ENCODE assay signal across 25 mouse cellular contexts in genomic region chr12:84856532-84856931, GRCm38 (mm10). TPM values are rescaled to one million over a fixed set of nuclear protein-coding genes. Genes with fewer than 3 reads are reported as not detected.
DNase-seq lines count a peak whose midpoint lies in the region; ATAC-seq and TF ChIP-seq lines count a peak whose summit lies in the region.
"Had no signal": no experiment of that assay in that cellular context is flagged by ENCODE, and none has a peak within 500 bp of the region (broad histone marks: within the 10 kb centered on the region; RNA-seq: fewer than 3 reads in every experiment).

No protein-coding gene starts in this region.

- H3K4me3 ChIP-seq in liver, embryonic 12.5 days = peak overlapping the region; percentile 31
- H3K4me3 ChIP-seq in liver, postnatal 0 days (ENCODE audit: low read depth, low read length) = no peak overlapping the region
- H3K4me3 ChIP-seq: embryonic facial prominence, embryonic 12.5 days; embryonic facial prominence, embryonic 15.5 days; forebrain, embryonic 10.5 days; forebrain, embryonic 13.5 days; heart, embryonic 13.5 days had no signal

- no peaks in the 10 kb centered on the region for H3K27me3 ChIP-seq in liver, embryonic 12.5 days (replicated peaks)
- H3K27me3 ChIP-seq in liver, postnatal 0 days (ENCODE audit: insufficient read depth, low read length) = no peaks in the 10 kb centered on the region
- H3K27me3 ChIP-seq: embryonic facial prominence, embryonic 12.5 days; embryonic facial prominence, embryonic 15.5 days; forebrain, embryonic 13.5 days had no signal

- peaks cover 79% of the 10 kb centered on the region for H3K4me1 ChIP-seq in liver, embryonic 12.5 days
- H3K4me1 ChIP-seq in liver, postnatal 0 days (ENCODE audit: insufficient read depth) = peaks cover 12% of the 10 kb centered on the region
- H3K4me1 ChIP-seq: forebrain, embryonic 13.5 days had no signal

- H3K36me3 ChIP-seq in liver, embryonic 12.5 days = no peaks in the 10 kb centered on the region
- H3K36me3 ChIP-seq in liver, postnatal 0 days (replicated peaks; ENCODE audit: insufficient read depth, low read length) = no peaks in the 10 kb centered on the region
- H3K36me3 ChIP-seq: embryonic facial prominence, embryonic 12.5 days; embryonic facial prominence, embryonic 15.5 days; forebrain, embryonic 10.5 days; heart, embryonic 13.5 days had no signal

- TF ChIP-seq CTCF in liver, postnatal 0 days (IDR thresholded peaks at IDR 0.05; ENCODE audit: low read depth) = no peak

- H3K4me2 ChIP-seq in liver, embryonic 12.5 days = peak overlapping the region; percentile 52
- no peak overlapping the region for H3K4me2 ChIP-seq in liver, postnatal 0 days (ENCODE audit: low read depth, low read length)
- H3K4me2 ChIP-seq: embryonic facial prominence, embryonic 12.5 days; embryonic facial prominence, embryonic 15.5 days; forebrain, embryonic 13.5 days; heart, embryonic 13.5 days; hindbrain, embryonic 14.5 days had no signal

- no peaks in the 10 kb centered on the region for H3K9me3 ChIP-seq in liver, embryonic 12.5 days (replicated peaks)
- no peaks in the 10 kb centered on the region for H3K9me3 ChIP-seq in liver, postnatal 0 days (ENCODE audit: low read length)
- H3K9me3 ChIP-seq: embryonic facial prominence, embryonic 12.5 days; embryonic facial prominence, embryonic 15.5 days; forebrain, embryonic 10.5 days; forebrain, embryonic 13.5 days; heart, embryonic 13.5 days had no signal

- peak; percentile 44 to 47 for DNase-seq in cerebellum, postnatal 10 days
- no peak for DNase-seq in cerebellum, adult 9-11 months
- DNase-seq in liver, postnatal 0 days = no peak
- DNase-seq in lung, adult 18-20 months = peak; percentile 50 to 64
- no peak for DNase-seq in lung, postnatal 14 days
- DNase-seq in lung, postnatal 36 days = peak; percentile 65
- no peak for DNase-seq in lung, postnatal 25 days (ENCODE audit: low spot score)
- DNase-seq: adrenal gland, adult 8-10 months; adrenal gland, postnatal 25 days; cerebellum, adult 11-12 months; cerebellum, adult 8-10 months; gastrocnemius, postnatal 25 days; heart, adult 18-20 months; heart, postnatal 14 days; heart, postnatal 4 days had no signal

- ATAC-seq in liver, embryonic 12.5 days = no peak
- ATAC-seq in liver, postnatal 0 days = no peak
- ATAC-seq: activated CD4-positive, CD25-positive, alpha-beta regulatory T cell, adult 4 months; forebrain, embryonic 13.5 days; forebrain, embryonic 16.5 days; hindbrain, postnatal 0 days had no signal

- no peak for TF ChIP-seq EP300 in liver, postnatal 0 days (IDR thresholded peaks at IDR 0.05; ENCODE audit: low read depth)

- H3K27ac ChIP-seq in liver, embryonic 12.5 days = peak overlapping the region; percentile 95
- H3K27ac ChIP-seq in liver, postnatal 0 days (ENCODE audit: low read depth) = no peak overlapping the region
- H3K27ac ChIP-seq: embryonic facial prominence, embryonic 12.5 days; embryonic facial prominence, embryonic 15.5 days; forebrain, embryonic 10.5 days; forebrain, embryonic 13.5 days; heart, embryonic 13.5 days; hindbrain, embryonic 14.5 days; hindbrain, postnatal 0 days had no signal

- 75% methylated on average over 8 of the region's 8 CpGs for WGBS in liver, embryonic 12.5 days (ENCODE audit: insufficient replicate concordance)
- WGBS in liver, postnatal 0 days (ENCODE audit: insufficient replicate concordance) = 72% methylated on average over 8 of the region's 8 CpGs

- H3K9ac ChIP-seq in liver, embryonic 12.5 days = peak overlapping the region; percentile 59
- H3K9ac ChIP-seq in liver, postnatal 0 days (replicated peaks) = no peak overlapping the region
- H3K9ac ChIP-seq: embryonic facial prominence, embryonic 12.5 days; embryonic facial prominence, embryonic 15.5 days; forebrain, embryonic 13.5 days; heart, embryonic 13.5 days; hindbrain, embryonic 14.5 days had no signal

RNA-seq across cellular contexts. Expression of gene Ltbp2, which starts 19.8 kb away (rescaled TPM):
- polyA plus RNA-seq in liver, embryonic 12.5 days (2016; fragmentation: Nextera tagmentation; extraction: Ambion mirVana) = 0.39 and 0.42 TPM in 2 replicates
- 0.31 and 0.59 TPM in 2 replicates for polyA plus RNA-seq in liver, postnatal 0 days (2015; fragmentation: Nextera tagmentation; extraction: Ambion mirVana)
- polyA plus RNA-seq: activated CD4-positive, CD25-positive, alpha-beta regulatory T cell, adult 4 months; forebrain, embryonic 13.5 days had no signal

Comparison
In these comparisons a context has a peak if more than half of its experiments do, and no peak if none do; other contexts are left out.
1. DNase-seq: peak in cerebellum, postnatal 10 days (2 of 2), lung, adult 18-20 months (2 of 2) and lung, postnatal 36 days (single experiment); none in cerebellum, adult 9-11 months (single experiment), liver, postnatal 0 days (single experiment), lung, postnatal 14 days (single experiment) and lung, postnatal 25 days (single experiment).